In the genomic region with DNA sequence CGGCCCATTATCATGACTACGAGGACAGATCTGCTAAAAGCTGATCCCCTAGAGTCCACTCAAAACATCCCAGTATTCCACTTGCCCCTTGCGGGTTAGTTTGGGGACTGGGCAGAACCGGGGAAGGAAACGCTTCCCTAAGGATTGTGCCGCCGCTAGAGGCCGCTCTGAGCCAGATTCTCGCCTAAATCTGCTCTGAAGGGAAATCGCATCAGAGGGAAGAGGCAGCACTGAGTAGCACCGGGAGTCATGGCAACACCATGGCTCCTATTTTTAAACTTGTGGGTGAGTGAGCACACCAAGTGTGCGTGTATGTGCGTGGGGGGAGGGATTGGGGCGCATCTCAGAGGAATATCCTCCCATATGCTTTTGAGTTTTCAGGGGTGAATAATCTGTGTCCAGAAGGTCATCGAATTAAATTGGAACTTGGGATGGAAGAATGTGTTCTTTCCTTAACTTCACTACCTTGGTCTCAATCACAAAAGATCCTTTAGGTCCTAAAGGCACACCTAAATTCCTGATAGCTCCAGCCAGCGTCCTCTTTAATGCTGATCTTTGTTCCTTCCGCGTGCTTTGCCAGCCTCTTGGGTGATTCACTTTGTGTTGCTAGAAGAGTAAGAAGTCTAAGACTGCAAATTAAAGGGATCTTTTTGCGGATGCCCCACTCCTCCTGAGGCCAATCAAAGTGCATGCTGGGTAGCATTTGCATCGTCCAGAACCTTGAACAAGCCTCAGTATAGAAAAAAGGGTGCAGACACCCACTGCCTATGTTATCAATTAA, we compare ENCODE assay signal across 8 mouse cellular contexts.
DNase-seq lines count a peak whose midpoint lies in the region; ATAC-seq and TF ChIP-seq lines count a peak whose summit lies in the region.

No protein-coding gene starts in this region.

- TF ChIP-seq POLR2A in thymus, adult 2 months (IDR thresholded peaks at IDR 0.05; ENCODE audit: control insufficient read depth, extremely low read depth, insufficient read depth, low read length, poor library complexity), result no peak

- ATAC-seq in forebrain, embryonic 13.5 days, result peak; percentile 93
- no peak for ATAC-seq in liver, embryonic 13.5 days (ENCODE audit: low read depth)
- peak; percentile 60 for ATAC-seq in neural tube, embryonic 15.5 days (ENCODE audit: low FRiP score)

- intact Hi-C loops in heart, postnatal 10 days (cut with DNase I), result loop anchor here (1.0 to 5.0 kb wide), 3 partner anchors 225 to 835 kb away; no protein-coding TSS in a partner anchor

- H3K27ac ChIP-seq in forebrain, embryonic 13.5 days, result peak overlapping the region; percentile 31; the same call in 1 of the 2 replicates
- no peak overlapping the region for H3K27ac ChIP-seq in liver, embryonic 13.5 days
- no peak overlapping the region for H3K27ac ChIP-seq in neural tube, embryonic 15.5 days (replicated peaks)
- H3K27ac ChIP-seq in thymus, adult 2 months (ENCODE audit: control insufficient read depth, insufficient read depth, low read length), result no peak overlapping the region

- H3K4me1 ChIP-seq in E14TG2a.4 (replicated peaks; ENCODE audit: low read depth, low read length), result peaks cover 6% of the 10 kb centered on the region; the same call in 1 of the 2 replicates
- peaks cover 23% of the 10 kb centered on the region for H3K4me1 ChIP-seq in forebrain, embryonic 13.5 days
- H3K4me1 ChIP-seq in liver, embryonic 13.5 days (replicated peaks), result no peaks in the 10 kb centered on the region
- H3K4me1 ChIP-seq in neural tube, embryonic 15.5 days, result peaks cover 48% of the 10 kb centered on the region
- no peaks in the 10 kb centered on the region for H3K4me1 ChIP-seq in thymus, adult 2 months (replicated peaks; ENCODE audit: control insufficient read depth, insufficient read depth, low read length)

- peak; percentile 75 for TF ChIP-seq CTCF in E14TG2a.4 (conservative IDR thresholded peaks at IDR 0.05; ENCODE audit: low read length)
- TF ChIP-seq CTCF in thymus, adult 2 months (IDR thresholded peaks at IDR 0.05; ENCODE audit: borderline replicate concordance, control insufficient read depth, extremely low read depth, insufficient read depth, low read length, poor library complexity), result peak; percentile 53; the same call in 1 of the 2 replicates

- no peak overlapping the region for H3K4me2 ChIP-seq in forebrain, embryonic 13.5 days
- H3K4me2 ChIP-seq in liver, embryonic 13.5 days, result no peak overlapping the region
- no peak overlapping the region for H3K4me2 ChIP-seq in neural tube, embryonic 15.5 days

- 0 out of 2 replicates have a peak, but pooled peaks cover 4% of the 10 kb centered on the region for H3K27me3 ChIP-seq in E14TG2a.4 (ENCODE audit: insufficient read depth, low read length)
- no peaks in the 10 kb centered on the region for H3K27me3 ChIP-seq in forebrain, embryonic 13.5 days
- no peaks in the 10 kb centered on the region for H3K27me3 ChIP-seq in liver, embryonic 13.5 days
- H3K27me3 ChIP-seq in neural tube, embryonic 15.5 days (replicated peaks), result no peaks in the 10 kb centered on the region
- H3K27me3 ChIP-seq in thymus, adult 2 months (ENCODE audit: control insufficient read depth, insufficient read depth, low read length), result no peaks in the 10 kb centered on the region

- H3K9ac ChIP-seq in forebrain, embryonic 13.5 days, result no peak overlapping the region
- no peak overlapping the region for H3K9ac ChIP-seq in liver, embryonic 13.5 days
- H3K9ac ChIP-seq in neural tube, embryonic 15.5 days (replicated peaks), result no peak overlapping the region

- 20% methylated on average over 20 of the region's 20 CpGs for WGBS in forebrain, embryonic 13.5 days
- 16% methylated on average over 20 of the region's 20 CpGs for WGBS in liver, embryonic 13.5 days (ENCODE audit: insufficient replicate concordance)
- WGBS in neural tube, embryonic 15.5 days, result 20% methylated on average over 20 of the region's 20 CpGs
- WGBS in thymus, adult 2 months, result 27% methylated on average over 20 of the region's 20 CpGs

- no peaks in the 10 kb centered on the region for H3K9me3 ChIP-seq in E14TG2a.4 (ENCODE audit: low read length)
- H3K9me3 ChIP-seq in forebrain, embryonic 13.5 days (replicated peaks), result no peaks in the 10 kb centered on the region
- H3K9me3 ChIP-seq in liver, embryonic 13.5 days (replicated peaks), result no peaks in the 10 kb centered on the region
- H3K9me3 ChIP-seq in neural tube, embryonic 15.5 days (replicated peaks), result no peaks in the 10 kb centered on the region

- no peaks in the 10 kb centered on the region for H3K36me3 ChIP-seq in E14TG2a.4 (ENCODE audit: insufficient read depth, low read length)
- no peaks in the 10 kb centered on the region for H3K36me3 ChIP-seq in forebrain, embryonic 13.5 days (ENCODE audit: poor library complexity, severe bottlenecking)
- H3K36me3 ChIP-seq in liver, embryonic 13.5 days, result no peaks in the 10 kb centered on the region
- H3K36me3 ChIP-seq in neural tube, embryonic 15.5 days, result no peaks in the 10 kb centered on the region
- no peaks in the 10 kb centered on the region for H3K36me3 ChIP-seq in thymus, adult 2 months (ENCODE audit: control insufficient read depth, insufficient read depth, low read length)

- H3K4me3 ChIP-seq in E14TG2a.4 (replicated peaks; ENCODE audit: low read length), result no peak overlapping the region
- H3K4me3 ChIP-seq in forebrain, embryonic 13.5 days, result no peak overlapping the region
- H3K4me3 ChIP-seq in liver, embryonic 13.5 days (replicated peaks), result no peak overlapping the region
- H3K4me3 ChIP-seq in neural tube, embryonic 15.5 days (replicated peaks), result no peak overlapping the region
- no peak overlapping the region for H3K4me3 ChIP-seq in thymus, adult 2 months (ENCODE audit: control insufficient read depth, insufficient read depth, low read length)

- peak; percentile 0 for DNase-seq in c-Kit-positive CD71-positive TER-119-positive erythroid progenitor cells, embryonic 14.5 days (ENCODE audit: low spot score)
- DNase-seq in heart, postnatal 10 days, result peak; percentile 72 to 87
- peak; percentile 71 to 86 for DNase-seq in kidney, postnatal 25 days
- DNase-seq in liver, embryonic 13.5 days, result peak; percentile 1
- peak; percentile 43 for DNase-seq in thymus, adult 2 months

Comparison
In these comparisons a context has a peak if more than half of its experiments do, and no peak if none do; other contexts are left out.
1. DNase-seq: peak in every context shown above with its lines; median percentile 80 in heart, postnatal 10 days; 78 in kidney, postnatal 25 days; 43 in thymus, adult 2 months; 1 in liver, embryonic 13.5 days; 0 in c-Kit-positive CD71-positive TER-119-positive erythroid progenitor cells, embryonic 14.5 days.